Mouse (Mus musculus) bone marrow, adult 2 months (tissue): ENCODE measurements at regions not wholly inside any gene's neighbourhood (a gene's known extent, or its start where the extent isn't known, plus 50 kb on each side); places are given as distances from the start of the nearest gene placed in this dataset.

Experiments
- CTCF ChIP-seq: fragments of 200-500 bp; IDR thresholded peaks from 2 replicates; pipeline ENCODE4 v1.5.1; 2011; ENCODE audit warnings: low read length, control low read depth; ENCODE audit not compliant: control insufficient read depth, insufficient read depth
- POLR2A ChIP-seq: fragments of 200-500 bp; IDR thresholded peaks from 2 replicates; pipeline ENCODE4 v1.6.1; 2011; ENCODE audit warnings: low read depth, mild to moderate bottlenecking, control low read depth, low read length, borderline replicate concordance; ENCODE audit not compliant: control insufficient read depth

DNA sequence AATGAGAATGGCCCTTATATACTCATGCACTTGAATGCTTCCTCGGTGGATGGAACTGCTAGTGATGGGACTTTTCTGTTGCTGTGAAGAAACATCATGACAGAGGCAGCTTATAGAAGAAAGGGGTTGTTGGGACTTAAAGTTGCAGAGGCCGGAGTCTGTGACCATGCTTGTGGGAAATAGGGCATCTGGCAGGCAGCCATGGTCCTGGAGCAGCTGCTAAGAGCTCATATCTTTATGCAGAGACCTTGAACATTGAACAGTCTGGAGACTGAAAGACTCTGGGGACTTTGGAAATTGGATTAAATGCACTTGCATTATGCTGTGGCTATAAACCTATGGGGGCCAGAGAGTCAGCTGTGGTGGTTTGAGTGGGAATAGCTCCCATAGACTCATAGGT is 138.1 kb upstream of the Lef1 start:
- TF ChIP-seq CTCF (no peak), POLR2A (no peak)
